Mouse (Mus musculus) stomach, postnatal 0 days (tissue): ENCODE data around the gene Col4a5. TPM values are rescaled to one million over a fixed set of nuclear protein-coding genes. Genes with fewer than 3 reads are reported as not detected.

Source experiments
- ATAC-seq: fragments of 200-750 bp; cut with Nextera tagmentation; 2 replicates; pipeline ENCODE4 v1.8.0; 2017; ENCODE audit not compliant: low FRiP score, low TSS enrichment
- DNase-seq: peaks from one replicate; pipeline ENCODE4 v3.0.0-alpha.2; 2016; ENCODE audit warnings: low spot score
- H3K27ac ChIP-seq: fragments of 300-500 bp; sonication (generic); replicated peaks from 2 replicates; pipeline ENCODE4 v1.5.1; 2014; ENCODE audit warnings: mild to moderate bottlenecking, control low read depth
- H3K27me3 ChIP-seq: fragments of 300-500 bp; sonication (generic); 2 replicates; pipeline ENCODE4 v1.6.1; 2014; ENCODE audit warnings: low read length; ENCODE audit not compliant: control insufficient read depth, insufficient read depth
- H3K36me3 ChIP-seq: fragments of 300-500 bp; sonication (generic); 2 replicates; pipeline ENCODE4 v1.6.1; 2014; ENCODE audit warnings: low read length, mixed read lengths; ENCODE audit not compliant: control insufficient read depth, insufficient read depth
- H3K4me1 ChIP-seq: fragments of 300-500 bp; sonication (generic); replicated peaks from 2 replicates; pipeline ENCODE4 v1.6.1; 2014; ENCODE audit warnings: antibody characterized with exemption; ENCODE audit not compliant: control insufficient read depth, insufficient read depth
- H3K4me2 ChIP-seq: fragments of 300-500 bp; sonication (generic); replicated peaks from 2 replicates; pipeline ENCODE4 v1.6.1; 2014; ENCODE audit warnings: low read depth, mild to moderate bottlenecking, control low read depth, moderate library complexity
- H3K4me3 ChIP-seq: fragments of 300-500 bp; sonication (generic); 2 replicates; pipeline ENCODE4 v1.5.1; 2014; ENCODE audit warnings: low read depth, low read length, control low read depth
- H3K9ac ChIP-seq: fragments of 300-500 bp; sonication (generic); 2 replicates; pipeline ENCODE4 v1.6.1; 2014; ENCODE audit warnings: mild to moderate bottlenecking, low read length, control low read depth, mixed read lengths
- H3K9me3 ChIP-seq: fragments of 300-500 bp; sonication (generic); 2 replicates; pipeline ENCODE4 v1.6.1; 2016; ENCODE audit warnings: low read length; ENCODE audit not compliant: control insufficient read depth
- CTCF ChIP-seq: IDR thresholded peaks from 2 replicates; pipeline ENCODE4 v1.5.1; 2016; ENCODE audit warnings: antibody characterized with exemption, low read depth, mild to moderate bottlenecking, moderate library complexity
- EP300 ChIP-seq: optimal IDR thresholded peaks from 2 replicates; pipeline ENCODE3; 2016; ENCODE audit warnings: antibody characterized with exemption
- WGBS: fragments of 180-500 bp; shearing (Covaris S2); extraction: QIAGEN DNeasy Blood & Tissue Kit; methylation state at CpG from one replicate; pipeline ENCODE4 v1.1.7; 2014; 5-methylcytosine and 5-hydroxymethylcytosine counted together
- polyA plus RNA-seq: library from polyadenylated mRNA; unstranded; fragments of >200 nt; fragmentation: Nextera tagmentation; extraction: Ambion mirVana; gene quantifications from 2 replicates; pipeline ENCODE4 v1.2.1, GENCODE M21; 2015

Gene Col4a5
- polyA plus RNA-seq, 1 experiment from 2014 or later = 24.9 TPM

- peak; percentile 27 for DNase-seq
- peak overlapping the region; percentile 62 for H3K9ac ChIP-seq
- 25% methylated on average over 14 of the region's 14 CpGs for WGBS
Measured at GRCm38 (mm10) chrX:141475566-141476327, 562 bp downstream of the Col4a5 start.

GRCm38 (mm10) chrX:141494545-141494944 is 19.4 kb downstream of the Col4a5 start:
- Histone ChIP-seq H3K9ac (no peak overlapping the region), H3K27me3 (no peaks in the 10 kb centered on the region), H3K4me1 (no peaks in the 10 kb centered on the region), H3K36me3 (no peaks in the 10 kb centered on the region), H3K4me3 (no peak overlapping the region), H3K4me2 (no peak overlapping the region), H3K9me3 (no peaks in the 10 kb centered on the region), H3K27ac (no peak overlapping the region)
- no peak for DNase-seq
- ATAC-seq = no peak
- TF ChIP-seq EP300 (no peak), CTCF (no peak)
- 54% methylated on average over 4 of the region's 4 CpGs for WGBS

More at GRCm38 (mm10) chrX:141475566-141476327, 562 bp downstream of the Col4a5 start:
- Histone ChIP-seq H3K36me3 (no peaks in the 10 kb centered on the region), H3K4me1 (no peaks in the 10 kb centered on the region), H3K27me3 (no peaks in the 10 kb centered on the region), H3K4me2 (peak overlapping the region; percentile 60), H3K4me3 (peak overlapping the region; percentile 52), H3K9me3 (no peaks in the 10 kb centered on the region), H3K27ac (peak overlapping the region; percentile 56)
- peak; percentile 71 for ATAC-seq
- TF ChIP-seq CTCF (no peak), EP300 (no peak)

- H3K4me1 ChIP-seq = no peaks in the 10 kb centered on the region
- no peaks in the 10 kb centered on the region for H3K27me3 ChIP-seq
- DNase-seq = no peak
- H3K36me3 ChIP-seq = no peaks in the 10 kb centered on the region
- no peak for ATAC-seq
- H3K27ac ChIP-seq = no peak overlapping the region
- no peak overlapping the region for H3K4me3 ChIP-seq
- H3K9ac ChIP-seq = no peak overlapping the region
- no peak overlapping the region for H3K4me2 ChIP-seq
- TF ChIP-seq CTCF (no peak), EP300 (no peak)
- no peaks in the 10 kb centered on the region for H3K9me3 ChIP-seq
- WGBS = 94% methylated on average over 1 of the region's 1 CpGs
Measured at GRCm38 (mm10) chrX:141503125-141503524, 27.9 kb downstream of the Col4a5 start.

- TF ChIP-seq EP300 = no peak
- no peak for TF ChIP-seq CTCF
- H3K27me3 ChIP-seq = no peaks in the 10 kb centered on the region
- DNase-seq = no peak
Measured at GRCm38 (mm10) chrX:141533447-141533846, 58.3 kb downstream of the Col4a5 start.

GRCm38 (mm10) chrX:141547471-141547870 is 72.3 kb downstream of the Col4a5 start:
- H3K9ac ChIP-seq = no peak overlapping the region

More at GRCm38 (mm10) chrX:141533447-141533846, 58.3 kb downstream of the Col4a5 start:
- H3K36me3 ChIP-seq = no peaks in the 10 kb centered on the region
- ATAC-seq = peak; percentile 78; the same call in 1 of the 2 replicates
- no peak overlapping the region for H3K9ac ChIP-seq
- no peaks in the 10 kb centered on the region for H3K4me1 ChIP-seq
- H3K4me3 ChIP-seq = no peak overlapping the region
- no peaks in the 10 kb centered on the region for H3K9me3 ChIP-seq
- no peak overlapping the region for H3K4me2 ChIP-seq
- no peak overlapping the region for H3K27ac ChIP-seq

GRCm38 (mm10) chrX:141590242-141590641 is 115.1 kb downstream of the Col4a5 start:
- Histone ChIP-seq H3K9ac (no peak overlapping the region), H3K4me1 (no peaks in the 10 kb centered on the region), H3K36me3 (no peaks in the 10 kb centered on the region), H3K9me3 (no peaks in the 10 kb centered on the region), H3K27me3 (no peaks in the 10 kb centered on the region), H3K27ac (no peak overlapping the region), H3K4me2 (no peak overlapping the region), H3K4me3 (no peak overlapping the region)
- no peak for ATAC-seq
- no peak for DNase-seq
- TF ChIP-seq CTCF = peak; percentile 71
- no peak for TF ChIP-seq EP300
- WGBS = 33% methylated on average over 3 of the region's 3 CpGs

More at GRCm38 (mm10) chrX:141547471-141547870, 72.3 kb downstream of the Col4a5 start:
- no peaks in the 10 kb centered on the region for H3K4me1 ChIP-seq
- no peak overlapping the region for H3K4me2 ChIP-seq
- TF ChIP-seq EP300 (no peak), CTCF (no peak)
- H3K9me3 ChIP-seq = no peaks in the 10 kb centered on the region
- no peaks in the 10 kb centered on the region for H3K36me3 ChIP-seq
- no peak overlapping the region for H3K4me3 ChIP-seq
- H3K27me3 ChIP-seq = no peaks in the 10 kb centered on the region
- WGBS = 68% methylated on average over 2 of the region's 2 CpGs
- H3K27ac ChIP-seq = no peak overlapping the region
- no peak for DNase-seq
- ATAC-seq = no peak
